Mouse (Mus musculus) brain, adult 2 months (tissue): ENCODE results near the gene Pnliprp1.
A peak's percentile ranks its signal among the peaks of the same experiment; 100 is the strongest.

ENCODE experiments used
- DNase-seq: peaks from one replicate; pipeline ENCODE4 v3.0.0; 2011; ENCODE audit warnings: low read depth, low spot score

Pnliprp1 gene

GRCm38 (mm10) chr19:58728445-58729031 lies at the start of gene Pnliprp1:
Pnliprp1 (plus strand) TSS chr19:58728887.
- DNase-seq, result peak; percentile 18

DNA sequence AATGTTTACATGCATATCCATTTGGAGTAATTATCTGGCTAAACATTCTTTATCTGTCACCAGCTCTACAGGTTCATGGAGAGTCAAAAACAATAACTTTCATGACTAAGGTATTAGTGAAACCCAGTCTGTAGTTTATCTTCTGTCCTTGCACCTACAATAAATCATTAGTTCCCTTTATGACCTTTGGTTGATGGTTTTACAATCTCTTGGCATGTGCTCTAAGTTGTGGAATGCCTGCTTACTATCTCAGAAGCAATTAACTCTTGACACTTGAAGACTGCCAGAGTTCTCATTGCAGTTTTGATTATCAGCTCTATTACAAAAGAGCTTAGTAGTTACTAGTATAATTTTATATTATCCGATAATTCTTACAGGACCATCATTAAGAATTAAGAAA lies 39.8 kb upstream of the Pnliprp1 start:
- DNase-seq, result no peak

DNA sequence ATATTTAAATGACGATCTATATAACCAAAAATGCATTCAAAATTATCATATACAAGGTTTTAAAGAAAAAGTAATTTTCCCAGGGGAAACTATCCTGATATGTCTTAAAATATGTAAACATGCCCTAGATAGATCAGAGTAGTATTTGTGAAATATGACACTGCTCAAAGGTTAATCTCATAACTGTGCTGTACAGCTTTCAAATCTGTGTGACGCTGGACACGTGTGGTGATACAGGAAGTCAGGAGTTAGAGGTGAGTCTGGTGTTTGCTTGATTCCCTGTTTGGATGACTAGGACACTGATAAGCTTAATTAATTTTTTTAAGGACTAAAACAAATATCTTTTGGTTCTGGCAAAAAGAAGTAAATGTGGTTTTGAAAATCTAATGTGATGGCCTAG lies 33.4 kb upstream of the Pnliprp1 start:
- no peak for DNase-seq

- DNase-seq, result no peak
Measured at GRCm38 (mm10) chr19:58696235-58696634, 32.5 kb upstream of the Pnliprp1 start.

- DNase-seq, result peak; percentile 40
Measured at GRCm38 (mm10) chr19:58704556-58704955, 24.1 kb upstream of the Pnliprp1 start.

GRCm38 (mm10) chr19:58708611-58709010 lies 20.1 kb upstream of the Pnliprp1 start:
- DNase-seq, result peak; percentile 32

GRCm38 (mm10) chr19:58717925-58718324 lies 10.8 kb upstream of the Pnliprp1 start:
- no peak for DNase-seq

DNA sequence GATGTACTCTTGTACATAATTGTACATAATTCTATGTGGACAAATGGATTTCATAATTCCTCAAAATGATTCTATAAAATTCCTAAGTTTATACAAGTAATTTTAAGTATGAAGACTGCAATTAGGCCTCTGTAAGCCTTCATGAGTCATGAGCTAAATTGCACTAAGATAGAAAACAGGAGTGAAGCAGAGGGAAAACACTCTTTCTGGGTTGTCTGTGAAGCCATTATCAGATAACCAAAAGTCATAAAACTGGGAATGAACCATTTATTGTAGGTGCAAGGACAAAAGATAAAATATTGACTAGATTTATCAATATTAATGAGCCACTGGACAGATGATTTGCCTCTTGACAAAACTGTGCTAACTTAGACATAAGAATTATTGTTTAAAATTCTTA lies 8.2 kb upstream of the Pnliprp1 start:
- no peak for DNase-seq

- no peak for DNase-seq
Measured at GRCm38 (mm10) chr19:58726551-58726950, 2.1 kb upstream of the Pnliprp1 start.

- DNase-seq, result no peak
Measured at GRCm38 (mm10) chr19:58727756-58728155, 931 bp upstream of the Pnliprp1 start.

- no peak for DNase-seq
Measured at GRCm38 (mm10) chr19:58733216-58733615, 4.5 kb downstream of the Pnliprp1 start.

DNA sequence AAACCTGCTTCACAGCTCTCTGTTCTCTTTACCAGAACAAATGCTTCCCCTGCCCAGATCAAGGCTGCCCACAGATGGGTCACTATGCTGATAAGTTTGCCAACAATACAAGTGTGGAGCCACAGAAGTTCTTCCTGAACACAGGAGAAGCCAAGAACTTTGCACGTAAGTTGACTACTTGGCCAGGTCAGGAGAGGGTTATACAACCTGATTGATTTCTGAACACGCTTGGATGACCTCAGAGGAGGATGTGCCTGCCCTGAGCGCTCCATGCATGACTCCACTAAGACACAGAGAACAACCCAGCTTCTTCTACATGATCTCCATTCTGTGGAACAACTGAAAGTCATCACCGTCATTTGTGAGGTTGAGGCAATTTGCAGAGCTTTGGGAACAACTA lies 9.4 kb downstream of the Pnliprp1 start:
- no peak for DNase-seq

DNA sequence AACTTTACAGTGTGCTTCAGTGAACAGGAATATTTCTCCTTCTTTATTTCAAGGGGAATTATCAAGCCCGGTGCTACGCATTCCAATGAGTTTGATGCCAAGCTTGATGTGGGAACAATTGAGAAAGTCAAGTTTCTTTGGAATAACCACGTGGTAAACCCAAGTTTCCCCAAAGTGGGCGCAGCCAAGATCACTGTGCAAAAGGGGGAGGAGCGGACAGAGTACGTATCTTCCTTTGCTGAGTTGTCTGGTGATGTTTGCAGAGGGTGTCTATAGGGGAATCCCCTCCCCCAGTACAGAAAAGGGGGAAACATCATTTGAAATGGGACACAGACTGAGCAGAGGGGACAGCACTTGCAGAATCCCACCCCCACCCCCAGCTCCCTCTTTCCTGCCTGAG lies 12.3 kb downstream of the Pnliprp1 start:
- DNase-seq, result no peak

DNA sequence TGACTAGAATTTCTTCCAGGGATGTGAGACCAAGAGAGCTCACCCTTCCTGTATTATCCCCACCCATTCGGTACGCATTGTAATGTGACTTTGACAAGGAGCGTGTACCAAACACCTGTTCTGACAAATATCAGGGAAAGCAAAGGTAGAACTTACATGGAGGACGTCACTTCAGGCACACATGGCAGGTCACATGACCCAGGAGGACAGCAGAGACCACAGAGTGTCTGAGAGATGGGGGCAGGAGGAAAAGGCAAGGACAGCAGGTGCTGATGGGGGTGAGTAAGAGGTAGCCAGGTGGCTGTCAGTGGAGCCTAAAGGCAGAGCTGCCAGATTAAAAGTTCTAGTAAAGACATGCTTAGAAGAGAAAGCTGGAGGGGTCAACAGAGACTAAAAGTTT lies 14.0 kb downstream of the Pnliprp1 start:
- DNase-seq, result no peak

- DNase-seq, result no peak
Measured at GRCm38 (mm10) chr19:58743736-58744135, 15.0 kb downstream of the Pnliprp1 start.

GRCm38 (mm10) chr19:58747498-58748000 lies 18.9 kb downstream of the Pnliprp1 start:
- no peak for DNase-seq

DNA sequence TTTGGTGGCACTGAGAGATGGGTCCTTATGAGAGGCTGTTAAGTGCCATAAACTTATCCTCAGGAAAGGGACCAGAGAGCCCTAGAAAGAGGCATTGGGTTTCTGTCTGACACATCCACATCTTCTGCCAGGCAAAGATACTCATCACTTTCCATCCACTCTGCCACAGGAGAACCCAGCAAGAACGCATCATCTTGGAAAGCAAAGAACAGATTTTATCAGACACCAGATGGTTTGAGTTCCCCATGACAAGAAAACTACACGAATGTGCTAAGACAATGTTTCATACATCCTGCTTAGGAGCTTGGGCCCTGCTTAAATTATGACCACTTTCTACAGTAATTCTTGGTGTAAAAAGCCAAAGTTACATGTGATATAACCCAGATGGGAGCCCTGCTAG lies 22.1 kb downstream of the Pnliprp1 start:
- DNase-seq, result peak; percentile 60

- DNase-seq, result no peak
Measured at GRCm38 (mm10) chr19:58751504-58751903, 22.8 kb downstream of the Pnliprp1 start.

GRCm38 (mm10) chr19:58758871-58759270 lies 30.2 kb downstream of the Pnliprp1 start:
- DNase-seq, result no peak

- DNase-seq, result no peak
Measured at GRCm38 (mm10) chr19:58759423-58759822, 30.7 kb downstream of the Pnliprp1 start, which contains the start of gene Pnliprp2. Pnliprp2 (plus strand) TSS chr19:58759719.

GRCm38 (mm10) chr19:58762316-58762715 lies 33.6 kb downstream of the Pnliprp1 start:
- no peak for DNase-seq

GRCm38 (mm10) chr19:58762848-58763541 lies 34.3 kb downstream of the Pnliprp1 start:
- peak; percentile 82 for DNase-seq

GRCm38 (mm10) chr19:58767329-58767728 lies 38.6 kb downstream of the Pnliprp1 start:
- no peak for DNase-seq
